ENCODE assay signal across 9 mouse cellular contexts in genomic region chr9:101160627-101161026, GRCm38 (mm10).
"Had no signal": no experiment of that assay in that cellular context is flagged by ENCODE, and none has a peak within 500 bp of the region (broad histone marks: within the 10 kb centered on the region; RNA-seq: fewer than 3 reads in every experiment).

No protein-coding gene starts in this region.

- H3K36me3 ChIP-seq: stomach, embryonic 15.5 days had no signal

- H3K4me3 ChIP-seq: limb, embryonic 12.5 days; midbrain, embryonic 13.5 days; stomach, embryonic 15.5 days had no signal

- H3K9ac ChIP-seq: limb, embryonic 12.5 days; midbrain, embryonic 13.5 days; stomach, embryonic 15.5 days had no signal

- H3K9me3 ChIP-seq: limb, embryonic 12.5 days; midbrain, embryonic 13.5 days; stomach, embryonic 15.5 days had no signal

- DNase-seq: kidney, adult 8-10 months; kidney, postnatal 25 days; thymus, postnatal 4 days had no signal

- H3K4me2 ChIP-seq: limb, embryonic 12.5 days; liver, embryonic 11.5 days; midbrain, embryonic 13.5 days; stomach, embryonic 15.5 days had no signal

- H3K4me1 ChIP-seq: limb, embryonic 12.5 days; midbrain, embryonic 13.5 days; stomach, embryonic 15.5 days had no signal

- H3K27ac ChIP-seq: limb, embryonic 12.5 days; macrophage; midbrain, embryonic 13.5 days; stomach, embryonic 15.5 days had no signal

- ATAC-seq: intestine, postnatal 0 days; midbrain, embryonic 13.5 days had no signal

- H3K27me3 ChIP-seq: limb, embryonic 12.5 days; midbrain, embryonic 13.5 days; stomach, embryonic 15.5 days had no signal
